Mouse (Mus musculus) subcutaneous adipose tissue, adult 2 months (tissue): Measurements from ENCODE around the gene Zfp518a. TPM values are rescaled to one million over a fixed set of nuclear protein-coding genes. Genes with fewer than 3 reads are reported as not detected.

ENCODE experiments used
- polyA plus RNA-seq: library from polyadenylated mRNA; depleted of rRNA; stranded (reverse); fragments of >200 nt; gene quantifications from 2 replicates; pipeline ENCODE4 v1.2.3, GENCODE M21; 2012; ENCODE audit warnings: low replicate concordance; rRNA removed

Zfp518a gene
- 1.0 and 1.5 TPM in 2 replicates for polyA plus RNA-seq

GRCm38 (mm10) chr19:40894519-40895392, at the start of gene Zfp518a:
Gene Zfp518a, plus strand, starts transcription at chr19:40894705.

Other genes with a start within 250 kb of the Zfp518a start
- gene Cc2d2b, start 146.0 kb upstream of the Zfp518a start, polyA plus RNA-seq: 0.01 TPM in 1 of 2 replicates, not detected in the other
- 5.3 and 8.0 TPM in 2 replicates for gene Ccnj, start 63.4 kb upstream of the Zfp518a start, polyA plus RNA-seq
- gene Blnk, start 99.8 kb downstream of the Zfp518a start, polyA plus RNA-seq: 4.4 and 12.1 TPM in 2 replicates
- gene Dntt, start 134.6 kb downstream of the Zfp518a start, polyA plus RNA-seq: 0.12 TPM in 1 of 2 replicates, not detected in the other
- not detected in 2 replicates for gene Opalin, start 182.4 kb downstream of the Zfp518a start, polyA plus RNA-seq